Mouse (Mus musculus): ENCODE data around the gene P4htm. TPM values are rescaled to one million over a fixed set of nuclear protein-coding genes. Genes with fewer than 3 reads are reported as not detected.
A peak's percentile ranks its signal among the peaks of the same experiment; 100 is the strongest.

The P4htm gene
- polyA plus RNA-seq, 1 experiment from 2014 or later = 20.0 TPM

- Histone ChIP-seq H3K4me2 (no peak overlapping the region), H3K36me3 (peaks cover 98% of the 10 kb centered on the region), H3K27me3 (replicated peaks) (no peaks in the 10 kb centered on the region), H3K4me1 (no peaks in the 10 kb centered on the region), H3K9ac (no peak overlapping the region), H3K9me3 (no peaks in the 10 kb centered on the region), H3K4me3 (no peak overlapping the region), H3K27ac (replicated peaks) (no peak overlapping the region)
- ATAC-seq (ENCODE audit: extremely low read depth, insufficient number of reproducible peaks, low FRiP score, low TSS enrichment) = no peak
Measured at GRCm38 (mm10) chr9:108540846-108541245, 56.6 kb downstream of the P4htm start.

GRCm38 (mm10) chr9:108531496-108531895, 66.0 kb downstream of the P4htm start:
- H3K4me2 ChIP-seq = no peak overlapping the region
- no peaks in the 10 kb centered on the region for H3K4me1 ChIP-seq
- H3K9ac ChIP-seq = no peak overlapping the region
- H3K36me3 ChIP-seq = peaks cover 88% of the 10 kb centered on the region
- H3K4me3 ChIP-seq = no peak overlapping the region
- no peak overlapping the region for H3K27ac ChIP-seq (replicated peaks)
- H3K27me3 ChIP-seq (replicated peaks) = no peaks in the 10 kb centered on the region
- ATAC-seq (ENCODE audit: extremely low read depth, insufficient number of reproducible peaks, low FRiP score, low TSS enrichment) = no peak
- no peaks in the 10 kb centered on the region for H3K9me3 ChIP-seq
- WGBS = 92% methylated on average over 1 of the region's 1 CpGs

- H3K27ac ChIP-seq (replicated peaks) = no peak overlapping the region
- ATAC-seq (ENCODE audit: extremely low read depth, insufficient number of reproducible peaks, low FRiP score, low TSS enrichment) = no peak
- H3K4me2 ChIP-seq = no peak overlapping the region
- H3K4me3 ChIP-seq = no peak overlapping the region
- H3K9me3 ChIP-seq = no peaks in the 10 kb centered on the region
- no peaks in the 10 kb centered on the region for H3K27me3 ChIP-seq (replicated peaks)
- WGBS = 84% methylated on average over 1 of the region's 1 CpGs
- no peaks in the 10 kb centered on the region for H3K4me1 ChIP-seq
- H3K9ac ChIP-seq = no peak overlapping the region
- peaks cover 83% of the 10 kb centered on the region for H3K36me3 ChIP-seq
Measured at GRCm38 (mm10) chr9:108530954-108531353, 66.5 kb downstream of the P4htm start.

MicroRNAs encoded within 50 kb of the gene (microRNA counts, 519-probe panel; counts per million panel counts)
- microRNA mmu-miR-191 = 4,039 counts per million, percentile 75 among the panel's probes with 10 or more counts
- microRNA mmu-miR-425 = 3,710 counts per million, percentile 71 among the panel's probes with 10 or more counts

Small RNA genes lying within 50 kb of the gene (microRNA-seq; reads per million reads assigned to microRNA genes)
- not detected for gene Gm24083
- gene Mir191 = not detected
- 1,753 reads per million, percentile 84 among the genes with 10 or more reads in this experiment for gene Mir425

Other genes with a start within 250 kb of the P4htm start
- gene Usp4, start 249.8 kb downstream of the P4htm start, polyA plus RNA-seq (2015; fragmentation: Nextera tagmentation; extraction: Ambion mirVana) = 80.6 and 86.7 TPM in 2 replicates
- gene 1700102P08Rik, start 204.9 kb downstream of the P4htm start, polyA plus RNA-seq (2015; fragmentation: Nextera tagmentation; extraction: Ambion mirVana) = 0.21 and 0.39 TPM in 2 replicates
- 0.71 and 0.80 TPM in 2 replicates for gene Ccdc36, start 169.2 kb downstream of the P4htm start, polyA plus RNA-seq (2015; fragmentation: Nextera tagmentation; extraction: Ambion mirVana)
- gene BC048562, start 161.2 kb downstream of the P4htm start, polyA plus RNA-seq (2015; fragmentation: Nextera tagmentation; extraction: Ambion mirVana) = not detected in 2 replicates
- 36.3 and 42.7 TPM in 2 replicates for gene Ccdc71, start 137.1 kb downstream of the P4htm start, polyA plus RNA-seq (2015; fragmentation: Nextera tagmentation; extraction: Ambion mirVana)
- 90.6 and 106 TPM in 2 replicates for gene Klhdc8b, start 136.1 kb downstream of the P4htm start, polyA plus RNA-seq (2015; fragmentation: Nextera tagmentation; extraction: Ambion mirVana)
- gene Lamb2, start 117.9 kb downstream of the P4htm start, polyA plus RNA-seq (2015; fragmentation: Nextera tagmentation; extraction: Ambion mirVana) = 45.3 and 49.0 TPM in 2 replicates
- gene Usp19, start 107.1 kb downstream of the P4htm start, polyA plus RNA-seq (2015; fragmentation: Nextera tagmentation; extraction: Ambion mirVana) = 51.4 and 55.9 TPM in 2 replicates
- 62.2 and 69.0 TPM in 2 replicates for gene Qars, start 90.0 kb downstream of the P4htm start, polyA plus RNA-seq (2015; fragmentation: Nextera tagmentation; extraction: Ambion mirVana)
- gene Qrich1, start 80.9 kb downstream of the P4htm start, polyA plus RNA-seq (2015; fragmentation: Nextera tagmentation; extraction: Ambion mirVana) = 81.2 and 81.7 TPM in 2 replicates
- 99.5 and 107 TPM in 2 replicates for gene Impdh2, start 37.4 kb downstream of the P4htm start, polyA plus RNA-seq (2015; fragmentation: Nextera tagmentation; extraction: Ambion mirVana)
- gene Ndufaf3, start 30.2 kb downstream of the P4htm start, polyA plus RNA-seq (2015; fragmentation: Nextera tagmentation; extraction: Ambion mirVana) = 53.5 TPM in 2 replicates
- 86.6 and 92.1 TPM in 2 replicates for gene Dalrd3, start 27.8 kb downstream of the P4htm start, polyA plus RNA-seq (2015; fragmentation: Nextera tagmentation; extraction: Ambion mirVana)
- 61.7 and 64.1 TPM in 2 replicates for gene Wdr6, start 18.9 kb downstream of the P4htm start, polyA plus RNA-seq (2015; fragmentation: Nextera tagmentation; extraction: Ambion mirVana)
- 36.6 and 44.5 TPM in 2 replicates for gene Arih2, start 51.7 kb upstream of the P4htm start, polyA plus RNA-seq (2015; fragmentation: Nextera tagmentation; extraction: Ambion mirVana)
- 67.9 and 73.0 TPM in 2 replicates for gene Slc25a20, start 64.4 kb upstream of the P4htm start, polyA plus RNA-seq (2015; fragmentation: Nextera tagmentation; extraction: Ambion mirVana)
- 25.6 and 26.8 TPM in 2 replicates for gene Prkar2a, start 91.6 kb upstream of the P4htm start, polyA plus RNA-seq (2015; fragmentation: Nextera tagmentation; extraction: Ambion mirVana)
- gene Ip6k2, start 186.1 kb upstream of the P4htm start, polyA plus RNA-seq (2015; fragmentation: Nextera tagmentation; extraction: Ambion mirVana) = 39.8 and 42.9 TPM in 2 replicates
- 9.7 and 10.6 TPM in 2 replicates for gene Nckipsd, start 210.7 kb upstream of the P4htm start, polyA plus RNA-seq (2015; fragmentation: Nextera tagmentation; extraction: Ambion mirVana)
- gene Celsr3, start 228.7 kb upstream of the P4htm start, polyA plus RNA-seq (2015; fragmentation: Nextera tagmentation; extraction: Ambion mirVana) = 0.09 and 0.10 TPM in 2 replicates